Mouse (Mus musculus): ENCODE results near the gene Dhrs3.

Gene Dhrs3

DNA sequence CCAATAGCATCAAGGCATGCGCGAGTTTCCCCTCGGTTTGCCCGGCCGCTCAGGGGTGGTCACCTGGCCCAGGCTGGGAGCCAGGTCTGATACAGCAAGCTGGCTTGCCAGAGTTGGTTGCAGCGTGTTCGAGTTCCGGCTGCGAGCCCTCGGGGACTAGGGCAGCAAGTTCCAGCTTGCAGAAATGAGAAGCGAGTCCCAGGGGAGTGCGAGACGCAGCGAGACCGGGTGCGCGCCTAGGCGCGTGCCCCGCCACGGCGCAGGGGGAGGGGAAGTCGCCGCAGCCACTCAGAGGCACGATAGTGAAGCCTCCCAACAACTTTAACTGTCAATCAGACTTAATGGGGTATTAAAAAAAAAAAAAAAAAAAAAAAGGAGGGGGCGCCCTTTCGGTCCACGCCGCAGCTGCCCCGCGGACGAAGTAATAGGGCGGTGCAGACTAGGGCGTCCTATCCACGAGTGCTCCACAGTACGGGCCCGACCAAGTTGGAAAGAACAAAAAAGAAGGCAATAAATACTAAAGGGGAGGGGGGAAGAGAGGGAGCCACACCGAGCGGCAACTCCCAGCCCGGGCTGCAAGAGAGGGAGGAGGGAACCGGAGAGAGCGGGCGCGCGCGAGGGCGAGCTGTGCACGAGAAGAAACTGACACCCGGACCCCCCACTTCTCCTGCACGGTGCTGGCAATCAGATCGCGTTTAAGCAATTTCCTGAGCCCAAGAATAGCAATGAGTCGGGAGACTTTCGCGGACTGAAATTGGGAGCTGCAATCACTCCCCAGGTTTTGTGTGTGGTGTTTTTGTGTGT, at the start of gene Dhrs3:
Gene Dhrs3, plus strand, starts transcription at position 695 of the 804 bp plus-strand sequence.
- DNase-seq (ENCODE audit: low read depth, low spot score), result no peak

DNA sequence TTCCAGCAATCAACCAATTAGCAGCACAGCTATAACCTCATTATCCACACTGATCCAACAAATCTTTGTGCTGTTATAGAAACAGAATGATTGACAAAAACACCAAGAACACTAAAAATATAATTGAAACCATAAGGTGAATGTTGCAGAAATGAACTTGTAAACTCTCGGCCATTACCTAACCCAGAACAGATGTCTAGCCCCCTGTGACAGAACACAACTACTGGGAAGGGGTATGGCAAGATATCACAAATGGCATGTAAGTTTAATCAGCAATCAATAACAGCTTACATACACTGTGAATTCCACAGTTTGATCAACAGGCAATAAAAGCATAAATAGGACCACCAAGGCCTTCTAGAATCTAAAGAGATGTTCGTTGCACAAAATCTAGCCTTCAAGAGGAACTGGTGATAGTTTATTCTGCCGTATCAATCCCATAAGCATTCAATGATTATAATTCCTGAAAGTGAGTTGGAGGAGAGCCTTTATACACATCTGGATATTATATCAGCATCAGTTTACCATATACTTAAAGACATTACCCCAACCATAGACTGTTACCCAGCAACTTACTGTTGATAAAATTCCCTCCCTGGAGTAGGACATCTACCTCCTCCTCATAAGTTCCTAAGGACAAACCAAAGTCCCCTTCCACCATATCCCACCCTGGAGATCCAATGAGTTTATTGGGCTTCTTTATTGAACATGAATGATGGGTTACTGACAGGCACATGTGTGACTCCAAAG, 30.7 kb upstream of the Dhrs3 start:
- no peak for DNase-seq (ENCODE audit: low read depth, low spot score)

DNA sequence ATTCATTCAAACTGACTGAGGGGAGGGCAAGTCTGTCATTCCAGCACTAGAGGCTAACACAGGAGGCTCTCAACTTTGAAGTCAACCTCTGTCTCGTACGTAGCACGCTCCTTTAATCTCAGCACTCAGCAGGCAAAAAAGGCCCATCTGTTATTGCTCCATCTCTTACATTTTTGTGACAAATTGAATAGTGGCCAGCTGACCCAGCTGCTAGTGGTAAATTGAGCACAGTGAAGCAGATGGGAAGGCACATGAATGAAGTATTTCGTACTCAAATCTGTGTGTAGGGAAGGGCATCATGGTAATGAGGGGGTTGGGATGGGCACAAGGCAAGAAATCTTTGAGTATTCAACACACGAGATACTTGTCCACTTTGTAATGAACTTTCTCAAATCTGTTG, 24.7 kb upstream of the Dhrs3 start:
- DNase-seq (ENCODE audit: low read depth, low spot score), result no peak

DNA sequence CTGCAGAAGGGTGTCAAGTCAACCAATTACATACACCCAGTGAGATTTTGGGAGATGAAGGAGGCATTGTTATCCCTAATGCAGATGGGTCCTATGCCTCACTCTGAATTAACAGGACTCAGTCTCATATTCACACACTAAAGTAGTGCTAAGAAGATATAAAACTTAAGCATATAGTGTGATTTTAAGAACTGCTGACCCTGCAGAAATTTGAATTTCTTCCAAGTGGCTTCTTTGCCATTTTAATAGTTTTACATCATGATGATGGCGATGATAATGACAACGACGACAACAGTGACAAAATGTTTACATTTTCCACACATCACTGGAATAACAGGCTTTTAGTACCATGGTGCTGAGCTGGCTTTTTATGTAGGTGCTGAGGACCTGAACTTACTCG, 24.0 kb upstream of the Dhrs3 start:
- DNase-seq (ENCODE audit: low read depth, low spot score), result no peak

DNA sequence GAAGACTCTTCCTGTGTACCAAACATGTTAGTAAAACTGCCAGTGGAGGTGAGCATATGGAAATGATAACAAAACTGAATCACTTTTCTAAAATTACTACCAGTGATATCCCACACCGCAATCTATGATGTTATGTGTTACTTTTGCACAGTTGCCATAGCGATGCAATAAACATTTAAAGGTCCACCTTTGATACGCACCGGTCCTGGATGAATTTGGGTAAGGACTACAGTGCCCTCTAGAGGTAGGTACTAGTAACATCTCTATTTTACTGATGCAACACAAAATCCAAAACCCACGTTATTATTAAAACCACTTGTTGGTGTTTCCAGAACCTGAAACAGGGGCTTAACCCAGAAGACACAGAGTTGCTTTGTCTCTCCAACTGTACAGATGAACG, 19.7 kb upstream of the Dhrs3 start:
- DNase-seq (ENCODE audit: low read depth, low spot score), result no peak

DNA sequence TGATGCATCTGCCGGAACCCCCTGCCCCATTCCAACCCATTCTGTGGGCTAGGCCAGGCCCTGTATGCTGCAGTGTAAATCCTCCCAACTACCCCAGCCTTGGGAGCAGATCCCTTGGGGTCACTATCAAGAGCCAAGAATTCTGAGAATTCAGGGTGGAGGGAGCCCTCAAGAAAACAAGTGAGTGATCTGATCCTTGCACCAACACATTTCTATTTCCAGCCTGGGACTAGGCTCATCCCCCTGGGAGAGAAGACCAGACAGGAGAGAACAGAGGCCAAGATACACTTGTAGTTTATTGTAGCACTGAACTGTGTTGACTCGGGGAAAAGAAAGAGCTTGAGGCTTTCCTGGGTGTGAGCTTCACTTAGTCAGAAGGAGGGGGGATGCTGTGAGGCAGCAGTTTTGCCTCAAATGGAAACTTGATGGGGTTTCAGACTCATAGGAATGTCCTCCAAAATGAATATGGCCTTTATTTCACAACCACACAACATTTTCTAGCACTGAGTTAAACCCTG, 17.0 kb upstream of the Dhrs3 start:
- DNase-seq (ENCODE audit: low read depth, low spot score), result no peak

DNA sequence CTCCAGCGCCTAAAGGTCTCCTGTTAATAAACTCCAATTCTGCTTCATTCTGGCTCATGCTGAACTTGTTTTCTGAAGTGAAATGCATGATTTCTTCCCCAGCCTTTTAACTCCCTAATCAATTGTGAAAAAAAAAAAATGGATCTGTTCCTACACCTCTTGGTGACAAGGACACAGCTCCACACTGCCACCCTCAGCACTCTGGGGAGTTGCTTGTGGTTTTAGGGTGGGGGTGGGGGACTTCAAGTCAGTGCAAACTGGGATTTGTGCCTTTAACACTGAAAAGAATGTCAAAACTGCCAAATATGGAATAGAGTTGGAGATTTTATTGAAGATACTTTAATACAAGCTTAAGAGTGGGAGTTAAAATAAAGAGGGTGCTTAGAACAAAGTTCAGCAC, 13.1 kb upstream of the Dhrs3 start:
- DNase-seq (ENCODE audit: low read depth, low spot score), result no peak

DNA sequence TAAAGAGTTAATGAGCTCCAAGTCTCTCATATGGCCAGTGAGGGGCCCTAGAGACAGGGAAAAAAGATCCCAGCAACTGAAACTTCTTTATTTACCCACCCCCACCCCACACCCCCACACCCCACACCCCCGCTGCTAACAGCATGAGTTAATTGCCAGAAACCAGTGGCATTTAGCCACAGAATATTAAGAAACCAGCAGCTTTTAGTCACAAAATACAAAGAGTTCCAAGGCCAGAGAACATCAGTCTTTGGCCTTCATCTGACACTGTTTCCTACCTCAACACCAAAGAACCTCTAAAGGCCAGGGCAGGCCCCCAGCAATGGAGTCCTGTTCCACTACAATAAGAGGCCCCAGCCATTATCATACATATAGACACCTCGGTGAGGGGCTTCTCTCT, 11.3 kb upstream of the Dhrs3 start:
- DNase-seq (ENCODE audit: low read depth, low spot score), result no peak

DNA sequence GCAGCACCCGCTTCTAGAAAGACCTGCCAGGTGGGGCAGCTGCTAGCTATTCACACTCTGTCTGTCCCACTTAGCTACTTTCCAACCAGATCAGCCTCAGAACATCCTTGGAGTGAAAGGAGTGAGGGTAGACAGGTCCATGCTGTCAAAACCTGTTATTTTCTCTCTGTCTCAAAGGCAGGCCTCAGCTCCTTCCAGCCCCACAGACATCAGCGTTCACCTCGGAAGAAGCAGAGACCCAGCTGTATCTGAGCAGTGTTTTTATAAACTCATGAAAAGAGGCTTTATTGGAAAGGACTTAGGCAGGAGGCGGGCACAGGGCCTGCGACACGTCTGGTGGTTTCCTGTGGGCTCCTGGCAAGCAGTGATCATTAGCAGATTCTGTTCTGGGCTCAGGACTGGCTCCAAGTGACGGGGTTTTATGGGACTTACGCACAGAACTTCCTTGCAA, 9.7 kb upstream of the Dhrs3 start:
- no peak for DNase-seq (ENCODE audit: low read depth, low spot score)

DNA sequence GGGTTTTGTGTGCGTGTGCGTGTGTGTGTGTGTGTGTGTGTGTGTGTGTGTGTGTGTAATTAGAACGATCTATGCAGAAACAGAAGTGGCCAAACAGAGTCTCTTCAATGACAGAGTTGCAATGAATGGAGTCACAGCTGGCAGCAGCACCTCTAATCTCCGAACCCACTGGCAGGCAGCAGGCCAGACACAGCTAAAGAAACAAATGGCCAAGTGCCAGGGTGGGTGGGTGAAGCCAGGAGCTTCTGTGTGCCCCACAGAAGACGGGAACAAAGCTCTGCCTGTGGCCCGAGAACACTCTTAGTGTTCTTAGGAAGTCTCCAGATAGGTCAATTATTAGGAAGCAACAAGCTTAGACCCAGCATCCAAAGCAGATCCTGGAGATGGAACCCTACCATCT, 6.2 kb upstream of the Dhrs3 start:
- no peak for DNase-seq (ENCODE audit: low read depth, low spot score)

DNA sequence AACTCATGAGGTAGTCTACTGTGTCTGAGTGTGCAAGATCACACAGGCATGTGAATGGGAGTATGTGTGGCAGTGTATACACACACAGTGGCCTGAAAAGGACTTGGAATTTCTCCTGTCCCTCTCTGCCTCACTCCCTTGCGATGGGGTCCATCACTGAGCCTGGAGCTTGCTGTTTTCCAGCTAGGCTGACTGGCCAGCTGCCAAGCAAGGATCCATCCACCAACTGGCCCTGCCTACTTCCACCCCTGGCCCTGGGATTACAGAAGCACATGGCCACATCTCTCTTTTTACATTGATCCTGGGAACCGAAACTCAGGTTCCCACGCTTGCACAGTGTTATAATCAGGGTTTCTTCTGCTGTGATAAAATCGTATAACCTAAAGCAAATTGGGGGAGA, 3.9 kb upstream of the Dhrs3 start:
- no peak for DNase-seq (ENCODE audit: low read depth, low spot score)

DNA sequence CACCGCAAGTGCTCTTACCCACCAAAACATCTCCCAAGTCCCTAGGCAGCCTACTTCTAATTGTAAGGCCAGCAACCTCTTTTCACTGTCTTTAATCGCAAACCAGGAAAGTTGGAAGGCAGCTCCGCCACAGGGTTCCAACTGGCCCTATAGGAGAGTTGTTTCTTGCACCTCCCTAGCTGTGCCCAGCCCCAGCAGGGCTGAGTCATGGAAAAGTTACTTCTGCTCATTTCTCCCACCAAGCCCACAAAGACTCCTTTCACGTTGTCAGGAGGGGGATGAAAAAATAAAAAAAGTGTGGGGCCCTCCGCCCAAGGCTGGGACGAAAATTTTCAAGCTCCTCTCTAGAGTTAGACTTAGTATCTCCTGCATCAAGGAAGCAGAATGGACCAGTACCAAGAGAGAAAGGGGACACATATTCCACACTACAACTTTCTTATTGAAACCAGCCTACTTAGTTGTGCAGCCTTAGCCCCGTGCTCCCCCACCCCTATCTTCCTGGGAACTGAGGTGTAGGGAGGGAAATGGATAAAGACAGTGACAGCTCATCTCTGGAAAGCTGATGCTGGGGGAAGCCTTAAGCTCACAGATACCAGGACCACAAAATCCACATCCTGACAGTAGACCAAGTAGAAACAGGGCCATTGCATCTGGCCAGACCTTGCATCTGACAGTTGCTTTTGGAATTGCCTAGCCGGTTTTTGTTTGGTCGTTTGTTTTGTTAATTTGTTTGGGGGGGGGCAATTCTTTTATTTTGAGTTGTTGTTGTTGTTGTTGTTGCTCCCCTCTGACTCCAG, 2.9 kb upstream of the Dhrs3 start:
- no peak for DNase-seq (ENCODE audit: low read depth, low spot score)

DNA sequence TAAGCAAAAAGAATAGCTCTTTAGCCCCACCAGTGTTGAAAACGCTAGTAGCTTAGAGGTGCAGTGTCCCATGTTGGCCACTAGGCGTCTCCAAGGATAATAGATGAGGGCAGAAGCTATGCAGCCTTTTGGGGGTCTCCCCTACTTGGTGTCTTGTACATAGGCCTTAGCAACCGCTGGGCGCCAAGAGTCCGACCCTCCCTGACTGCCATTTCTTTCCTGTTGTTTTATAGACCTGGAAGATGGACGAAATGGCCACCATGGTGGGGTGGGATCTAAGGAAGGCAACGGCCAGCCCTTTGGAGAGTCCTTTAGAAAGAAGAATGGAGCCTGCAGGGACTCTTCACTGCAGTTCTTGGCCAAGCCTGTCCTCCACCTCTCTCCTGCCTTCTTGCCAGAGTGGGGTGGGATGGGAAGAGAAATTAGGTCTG, 1.9 kb upstream of the Dhrs3 start:
- no peak for DNase-seq (ENCODE audit: low read depth, low spot score)

DNA sequence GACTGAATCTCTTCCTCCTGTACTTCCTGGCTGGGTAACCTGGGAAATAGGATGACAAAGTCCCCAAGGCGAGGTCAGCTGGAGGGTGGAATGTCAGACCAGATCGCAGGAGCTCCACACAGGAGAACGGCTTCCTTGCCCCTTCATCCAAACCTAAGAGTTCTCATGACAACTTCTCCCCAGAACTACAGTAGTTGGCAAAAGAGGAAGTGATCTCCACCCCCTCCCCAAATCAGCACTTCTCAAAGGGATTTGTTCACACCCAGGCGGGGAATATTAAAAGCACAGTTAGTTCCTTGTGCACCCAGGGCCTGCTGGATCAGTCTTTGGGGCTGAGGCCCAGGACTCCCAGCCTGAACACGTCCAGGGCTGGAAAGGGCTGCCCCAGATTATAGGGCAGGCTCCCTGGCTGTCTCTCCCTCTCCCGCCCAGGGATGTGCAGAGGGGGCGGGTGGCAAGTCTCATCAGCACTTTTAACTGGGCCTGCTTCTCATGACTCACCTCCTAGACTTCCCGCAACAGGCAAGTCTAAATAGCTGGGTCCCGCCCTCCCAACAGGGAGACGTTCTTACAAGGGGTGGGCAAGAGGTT, 1.4 kb upstream of the Dhrs3 start:
- no peak for DNase-seq (ENCODE audit: low read depth, low spot score)

DNA sequence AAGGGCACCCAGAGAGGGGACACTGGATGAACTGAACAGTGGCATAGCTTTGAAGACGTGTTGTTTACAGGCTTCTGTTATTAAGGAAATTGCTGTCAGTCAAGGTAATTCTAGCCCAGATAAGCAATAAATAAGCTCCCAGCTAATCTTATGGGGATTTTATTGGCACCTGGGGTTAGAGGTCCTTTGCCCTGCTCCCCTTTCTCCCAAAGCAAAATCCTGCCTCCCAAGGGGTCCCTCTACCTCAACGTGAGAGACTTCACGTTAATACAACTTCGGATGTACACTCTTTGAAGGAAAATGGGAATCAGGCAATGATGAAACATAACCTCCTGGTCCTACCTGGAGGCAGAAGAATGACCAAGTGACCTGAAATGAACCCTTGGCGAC, 889 bp upstream of the Dhrs3 start:
- DNase-seq (ENCODE audit: low read depth, low spot score), result no peak

DNA sequence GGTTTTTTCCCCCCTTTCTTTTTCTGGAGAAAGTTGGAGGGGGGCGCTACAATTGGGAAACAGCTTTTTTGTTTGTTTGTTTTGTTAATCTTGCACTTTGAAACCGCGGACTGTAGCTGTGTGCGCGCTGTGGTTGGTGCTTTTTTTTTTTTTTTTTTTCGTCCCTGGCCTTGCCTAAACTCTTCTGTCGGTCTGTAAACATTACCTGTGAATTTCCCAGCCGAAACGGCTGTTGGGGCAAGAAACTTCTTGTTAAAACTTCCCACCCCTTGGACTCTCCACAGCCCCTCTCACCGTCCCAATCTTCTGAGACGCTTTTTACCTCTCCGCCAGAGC, 278 bp downstream of the Dhrs3 start:
- no peak for DNase-seq (ENCODE audit: low read depth, low spot score)

DNA sequence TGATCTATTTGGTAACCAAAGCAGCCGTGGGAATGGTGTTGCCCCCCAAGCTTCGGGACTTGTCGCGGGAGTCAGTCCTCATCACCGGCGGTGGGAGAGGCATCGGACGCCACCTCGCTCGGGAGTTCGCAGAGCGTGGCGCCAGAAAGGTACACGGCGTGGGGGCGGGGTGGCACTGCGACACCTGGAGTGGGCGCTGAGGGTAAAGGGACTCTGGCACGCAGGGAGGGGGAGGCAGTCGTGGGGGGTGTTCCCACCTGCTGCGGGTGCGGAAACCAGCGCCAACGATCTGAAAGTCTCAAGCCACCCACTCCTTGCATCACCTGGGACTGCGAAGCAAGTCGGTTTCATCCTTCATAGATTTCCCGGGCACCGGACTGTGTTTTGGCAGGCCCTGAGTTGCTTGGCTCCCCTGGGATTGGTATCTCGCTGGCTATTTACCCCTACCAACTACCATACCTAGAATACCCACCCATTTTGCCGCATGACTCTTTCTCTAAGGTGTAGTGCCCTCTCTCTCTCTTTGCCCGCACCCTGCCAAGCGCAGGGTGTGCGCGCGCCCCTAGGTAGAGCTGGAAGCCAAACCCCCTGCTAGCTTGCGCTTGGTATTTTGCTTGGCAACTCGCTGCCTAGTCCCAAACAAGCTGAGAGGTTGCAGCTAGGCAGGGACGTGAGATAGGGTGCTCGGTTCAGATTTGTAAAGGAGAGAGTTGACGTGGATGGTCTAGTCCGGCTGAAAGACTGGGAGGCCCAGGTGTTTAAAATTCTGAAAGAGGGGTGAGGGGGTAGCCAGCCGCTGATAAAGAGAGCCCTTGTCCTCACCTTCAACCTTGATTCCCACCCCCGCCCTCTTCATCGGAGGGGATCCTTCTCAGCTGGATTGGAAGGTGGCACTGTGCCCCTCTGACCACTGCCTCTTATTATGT, 1.2 kb downstream of the Dhrs3 start:
- no peak for DNase-seq (ENCODE audit: low read depth, low spot score)

DNA sequence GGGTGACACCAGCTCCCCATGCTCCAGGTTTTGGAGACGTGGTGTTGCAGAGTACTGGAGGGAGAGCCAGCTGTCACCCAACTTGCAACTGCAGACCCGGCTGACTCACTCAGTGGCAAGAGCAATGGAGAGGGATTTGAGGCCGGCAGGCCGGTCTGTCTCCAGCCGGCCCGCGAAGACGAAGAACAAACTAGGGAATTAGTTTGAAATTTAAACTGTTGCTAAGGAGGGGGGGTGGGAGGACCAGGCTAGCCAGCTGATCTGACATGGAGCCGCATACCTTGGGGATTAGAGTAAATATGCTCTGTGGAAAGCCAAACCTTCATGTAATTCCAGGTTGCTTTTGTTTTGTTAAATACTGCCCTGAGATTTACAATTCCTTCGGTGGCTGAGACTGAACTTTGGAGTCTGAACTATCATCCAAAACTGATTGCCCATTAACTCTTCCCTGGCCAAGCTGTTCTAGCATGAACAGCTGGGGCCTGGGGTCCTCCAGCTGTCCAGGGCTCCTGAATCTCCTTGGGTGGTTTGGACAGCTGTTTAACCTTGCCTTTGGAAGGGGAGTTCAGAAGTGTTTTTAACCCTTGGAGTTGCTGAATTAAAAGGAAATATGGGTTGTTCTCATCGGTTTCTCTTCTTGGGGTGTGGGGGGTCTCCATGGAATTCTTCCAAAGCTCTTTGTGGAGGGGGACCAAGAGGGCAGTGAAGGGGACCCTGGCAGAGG, 2.0 kb downstream of the Dhrs3 start:
- no peak for DNase-seq (ENCODE audit: low read depth, low spot score)

DNA sequence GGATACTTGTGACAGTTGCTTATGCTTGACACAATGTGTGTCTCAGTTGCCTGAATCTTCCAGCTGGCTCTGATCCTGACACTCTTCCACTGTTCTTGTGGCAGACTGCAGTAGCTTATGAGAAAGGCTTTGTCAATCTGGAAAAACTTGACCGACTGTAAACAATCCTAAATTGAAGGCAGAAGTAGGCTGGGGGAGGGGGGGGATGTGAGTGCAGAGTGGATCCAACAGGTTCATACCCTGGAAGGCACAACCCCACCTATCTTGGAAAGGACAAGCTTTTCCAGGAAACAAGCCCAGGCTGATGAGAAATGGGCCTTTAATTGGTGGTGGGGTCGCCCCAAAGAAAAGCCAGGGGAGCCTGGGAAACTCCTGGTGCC, 2.6 kb downstream of the Dhrs3 start:
- DNase-seq (ENCODE audit: low read depth, low spot score), result no peak

DNA sequence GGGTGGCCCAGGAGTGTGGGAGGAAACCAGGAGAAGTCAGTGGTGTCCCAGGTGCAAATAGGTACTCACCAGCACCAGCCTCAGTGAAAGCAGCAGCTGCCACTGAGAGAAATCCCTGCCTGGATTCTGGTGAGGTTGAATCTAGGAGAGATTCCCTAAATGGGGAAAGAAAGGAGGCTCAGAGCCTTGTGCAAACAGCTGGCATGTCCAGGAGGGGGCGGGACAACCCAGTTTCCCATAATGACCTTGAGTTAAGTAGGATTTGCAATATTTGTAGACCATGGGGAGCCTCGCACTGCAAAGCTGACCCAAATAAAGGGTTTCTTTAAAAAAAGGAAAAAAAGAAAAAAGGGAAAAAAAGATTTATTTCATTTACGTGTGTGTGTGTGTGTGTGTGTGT, 3.7 kb downstream of the Dhrs3 start:
- no peak for DNase-seq (ENCODE audit: low read depth, low spot score)
